Mouse (Mus musculus) c-Kit-positive CD71-negative TER-119-negative erythroid progenitor cells, embryonic 14.5 days (primary cell): ENCODE data around the gene Klhdc7a.
"Not testable (repeated sequence)": the region's sequence is repeated elsewhere in the genome, so short reads cannot be mapped to it uniquely, and the experiment has no call there.

Experiments
- DNase-seq: peaks from one replicate; pipeline ENCODE4 v3.0.0-alpha.2; 2013; ENCODE audit warnings: low read depth

The Klhdc7a gene

GRCm38 (mm10) chr4:139967922-139968321, at the start of gene Klhdc7a:
Klhdc7a (minus strand) TSS chr4:139968026.
- no peak for DNase-seq

GRCm38 (mm10) chr4:140015916-140016315, 48.1 kb upstream of the Klhdc7a start:
- DNase-seq, result no peak

GRCm38 (mm10) chr4:140010728-140011470, 43.1 kb upstream of the Klhdc7a start:
- DNase-seq, result no peak

- DNase-seq, result no peak
These were observed 37.1 kb upstream of the Klhdc7a start for GRCm38 (mm10) chr4:140004932-140005331.

GRCm38 (mm10) chr4:140004170-140004569, 36.3 kb upstream of the Klhdc7a start:
- no peak for DNase-seq

- no peak for DNase-seq
These were observed 34.2 kb upstream of the Klhdc7a start for GRCm38 (mm10) chr4:140002069-140002468.

GRCm38 (mm10) chr4:140000911-140001310, 33.1 kb upstream of the Klhdc7a start:
- DNase-seq, result no peak

- DNase-seq, result no peak
These were observed 31.2 kb upstream of the Klhdc7a start for GRCm38 (mm10) chr4:139999033-139999432.

- no peak for DNase-seq
These were observed 27.8 kb upstream of the Klhdc7a start for GRCm38 (mm10) chr4:139995659-139996058.

- DNase-seq, result no peak
These were observed 25.4 kb upstream of the Klhdc7a start for GRCm38 (mm10) chr4:139993111-139993755.

- DNase-seq, result no peak
These were observed 19.1 kb upstream of the Klhdc7a start for GRCm38 (mm10) chr4:139986913-139987312.

- no peak for DNase-seq
These were observed 10.9 kb upstream of the Klhdc7a start for GRCm38 (mm10) chr4:139978716-139979115.

GRCm38 (mm10) chr4:139977308-139977781, 9.5 kb upstream of the Klhdc7a start:
- DNase-seq, result no peak

- no peak for DNase-seq
These were observed 6.7 kb upstream of the Klhdc7a start for GRCm38 (mm10) chr4:139974506-139974905.

- no peak for DNase-seq
These were observed 343 bp downstream of the Klhdc7a start for GRCm38 (mm10) chr4:139967475-139967891.

- no peak for DNase-seq
These were observed 845 bp downstream of the Klhdc7a start for GRCm38 (mm10) chr4:139966981-139967380.

GRCm38 (mm10) chr4:139965596-139966185, 2.1 kb downstream of the Klhdc7a start:
- no peak for DNase-seq

GRCm38 (mm10) chr4:139964406-139964805, 3.4 kb downstream of the Klhdc7a start:
- no peak for DNase-seq

- no peak for DNase-seq
These were observed 3.9 kb downstream of the Klhdc7a start for GRCm38 (mm10) chr4:139963911-139964310.

GRCm38 (mm10) chr4:139963059-139963458, 4.8 kb downstream of the Klhdc7a start:
- no peak for DNase-seq

GRCm38 (mm10) chr4:139961816-139962215, 6.0 kb downstream of the Klhdc7a start:
- no peak for DNase-seq

GRCm38 (mm10) chr4:139961329-139961728, 6.5 kb downstream of the Klhdc7a start:
- DNase-seq, result not testable (repeated sequence)

- DNase-seq, result no peak
These were observed 7.0 kb downstream of the Klhdc7a start for GRCm38 (mm10) chr4:139960724-139961315.
